In the genomic region with DNA sequence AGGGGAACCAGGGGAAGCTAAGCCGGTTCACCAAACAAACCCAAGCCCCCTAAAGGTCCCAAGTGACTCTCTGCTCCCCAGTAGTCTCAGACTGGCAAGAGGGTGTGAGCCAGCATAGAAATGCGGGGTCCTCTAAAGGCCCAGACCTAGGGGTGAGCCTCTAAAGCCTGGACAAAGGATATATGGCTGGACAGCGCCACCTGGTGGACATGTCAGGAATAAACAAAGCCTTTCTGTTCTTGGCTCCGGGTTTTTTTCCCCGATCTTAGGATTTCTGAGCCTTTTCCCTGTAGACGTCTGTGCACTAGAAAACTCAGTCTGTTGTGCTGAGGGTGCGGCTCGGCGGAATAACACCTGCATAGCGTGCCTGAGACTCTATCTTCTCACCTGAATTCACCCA, we compare ENCODE assay signal across 8 mouse cellular contexts. TPM values are rescaled to one million over a fixed set of nuclear protein-coding genes. Genes with fewer than 3 reads are reported as not detected.
DNase-seq lines count a peak whose midpoint lies in the region; ATAC-seq and TF ChIP-seq lines count a peak whose summit lies in the region.

No protein-coding gene starts in this region.

- no peak for TF ChIP-seq POLR2A in ES-Bruce4 (IDR thresholded peaks at IDR 0.05; ENCODE audit: insufficient read depth, low read length)
- TF ChIP-seq POLR2A in brain, embryonic 14.5 days (IDR thresholded peaks at IDR 0.05; ENCODE audit: borderline replicate concordance, extremely low read depth, insufficient read depth, insufficient read length, poor library complexity, severe bottlenecking): no peak

- H3K27me3 ChIP-seq in ES-Bruce4 (ENCODE audit: control insufficient read depth, insufficient read depth, low read length, poor library complexity, severe bottlenecking): no peaks in the 10 kb centered on the region
- peaks cover 70% of the 10 kb centered on the region for H3K27me3 ChIP-seq in forebrain, embryonic 10.5 days (ENCODE audit: poor library complexity, severe bottlenecking)
- H3K27me3 ChIP-seq in lung, embryonic 16.5 days (ENCODE audit: control insufficient read depth, insufficient read depth, low read depth, low read length): no peaks in the 10 kb centered on the region; the same call in 1 of the 2 replicates

- no peak for ATAC-seq in lung, embryonic 16.5 days (ENCODE audit: low read depth)

- 0 out of 2 replicates have a peak overlapping the region, but pooled peaks have one; percentile 23 for H3K4me2 ChIP-seq in lung, embryonic 16.5 days (ENCODE audit: low read depth, low read length)

- H3K4me3 ChIP-seq in ES-Bruce4 (ENCODE audit: low read depth, low read length): no peak overlapping the region
- H3K4me3 ChIP-seq in forebrain, embryonic 10.5 days: peak overlapping the region; percentile 19; the same call in 1 of the 2 replicates
- H3K4me3 ChIP-seq in lung, embryonic 16.5 days (ENCODE audit: low read length): no peak overlapping the region

- peak; percentile 77 for TF ChIP-seq CTCF in ES-Bruce4 (IDR thresholded peaks at IDR 0.05; ENCODE audit: low read depth, low read length)
- TF ChIP-seq CTCF in brain, embryonic 14.5 days (IDR thresholded peaks at IDR 0.05; ENCODE audit: borderline replicate concordance, extremely low read depth, insufficient read depth, insufficient read length): peak; percentile 89

- H3K27ac ChIP-seq in ES-Bruce4 (ENCODE audit: insufficient read depth, low read length): no peak overlapping the region
- no peak overlapping the region for H3K27ac ChIP-seq in forebrain, embryonic 10.5 days
- no peak overlapping the region for H3K27ac ChIP-seq in lung, embryonic 16.5 days (ENCODE audit: low read length)

- peak; percentile 88 for DNase-seq in brain, embryonic 14.5 days (ENCODE audit: low read depth)
- peak; percentile 78 for DNase-seq in forebrain, embryonic 10.5 days (ENCODE audit: extremely low spot score, low spot score)
- peak; percentile 76 for DNase-seq in heart, postnatal 4 days
- peak; percentile 66 for DNase-seq in layer of hippocampus, adult 9-11 months
- peak; percentile 61 for DNase-seq in retina, adult 2 months (ENCODE audit: low read depth, low spot score)
- peak; percentile 75 for DNase-seq in thymus, postnatal 4 days

- no peak overlapping the region for H3K9ac ChIP-seq in ES-Bruce4 (ENCODE audit: low read depth, poor library complexity, severe bottlenecking)
- H3K9ac ChIP-seq in lung, embryonic 16.5 days (ENCODE audit: low read length): no peak overlapping the region

- no peaks in the 10 kb centered on the region for H3K36me3 ChIP-seq in ES-Bruce4 (ENCODE audit: control insufficient read depth, insufficient read depth, low read length, poor library complexity, severe bottlenecking)
- H3K36me3 ChIP-seq in forebrain, embryonic 10.5 days (replicated peaks): no peaks in the 10 kb centered on the region
- no peaks in the 10 kb centered on the region for H3K36me3 ChIP-seq in lung, embryonic 16.5 days (ENCODE audit: control insufficient read depth, insufficient read depth, low read length)

- H3K4me1 ChIP-seq in ES-Bruce4 (ENCODE audit: control insufficient read depth, insufficient read depth, low read length): no peaks in the 10 kb centered on the region
- peaks cover 23% of the 10 kb centered on the region for H3K4me1 ChIP-seq in forebrain, embryonic 10.5 days
- H3K4me1 ChIP-seq in lung, embryonic 16.5 days (replicated peaks; ENCODE audit: control insufficient read depth, insufficient read depth, low read length): no peaks in the 10 kb centered on the region

- H3K9me3 ChIP-seq in ES-Bruce4 (replicated peaks; ENCODE audit: control insufficient read depth, insufficient read depth, low read length, poor library complexity, severe bottlenecking): no peaks in the 10 kb centered on the region
- no peaks in the 10 kb centered on the region for H3K9me3 ChIP-seq in forebrain, embryonic 10.5 days
- H3K9me3 ChIP-seq in lung, embryonic 16.5 days (ENCODE audit: control insufficient read depth, low read length): no peaks in the 10 kb centered on the region

- no peak for TF ChIP-seq EP300 in ES-Bruce4 (IDR thresholded peaks at IDR 0.05; ENCODE audit: insufficient read depth, low read depth, low read length)

- 2% methylated on average over 10 of the region's 10 CpGs for WGBS in forebrain, embryonic 10.5 days
- WGBS in lung, embryonic 16.5 days: under 1% methylated on average over 10 of the region's 10 CpGs

RNA-seq across cellular contexts. Expression of a gene that starts 12.6 kb away (rescaled TPM):
- polyA plus RNA-seq in ES-Bruce4 (2011; ENCODE audit: insufficient read depth, insufficient read length, low read depth, missing spikeins): not detected in 2 replicates
- 0.07 TPM in 1 of 2 replicates, not detected in the other for polyA plus RNA-seq in brain, embryonic 14.5 days (2012; rRNA removed)
- polyA plus RNA-seq in forebrain, embryonic 10.5 days (2016; fragmentation: Nextera tagmentation; extraction: Ambion mirVana): not detected in 2 replicates
- total RNA-seq in heart, postnatal 4 days (2021): not detected
- not detected in 2 replicates for polyA plus RNA-seq in lung, embryonic 16.5 days (2015; fragmentation: Nextera tagmentation; extraction: Ambion mirVana)

RNA-seq across cellular contexts. Expression of a gene that starts 47.3 kb away (rescaled TPM):
- 11.6 and 12.9 TPM in 2 replicates for polyA plus RNA-seq in ES-Bruce4 (2011; ENCODE audit: insufficient read depth, insufficient read length, low read depth, missing spikeins)
- 30.0 and 40.1 TPM in 2 replicates for polyA plus RNA-seq in brain, embryonic 14.5 days (2012; rRNA removed)
- polyA plus RNA-seq in forebrain, embryonic 10.5 days (2016; fragmentation: Nextera tagmentation; extraction: Ambion mirVana): 115 and 127 TPM in 2 replicates
- 1 to 10 TPM; 7.6 to 7.8 TPM for total RNA-seq in heart, postnatal 4 days (2021)
- 27.4 and 30.5 TPM in 2 replicates for polyA plus RNA-seq in lung, embryonic 16.5 days (2015; fragmentation: Nextera tagmentation; extraction: Ambion mirVana)
